Comparison of ENCODE assay signal across 8 mouse cellular contexts in genomic region chr14:106500344-106501135, GRCm38 (mm10).
A peak's percentile ranks its signal among the peaks of the same experiment; 100 is the strongest.
DNase-seq lines count a peak whose midpoint lies in the region; ATAC-seq and TF ChIP-seq lines count a peak whose summit lies in the region.
"Had no signal": no experiment of that assay in that cellular context is flagged by ENCODE, and none has a peak within 500 bp of the region (broad histone marks: within the 10 kb centered on the region; RNA-seq: fewer than 3 reads in every experiment).

No protein-coding gene starts in this region.

- no peak overlapping the region for H3K4me3 ChIP-seq in liver, postnatal 0 days (ENCODE audit: low read depth, low read length)
- H3K4me3 ChIP-seq in liver, embryonic 11.5 days (ENCODE audit: low read depth, low read length), result no peak overlapping the region
- H3K4me3 ChIP-seq in forebrain, embryonic 16.5 days (replicated peaks; ENCODE audit: low read length), result peak overlapping the region; percentile 29
- no peak overlapping the region for H3K4me3 ChIP-seq in midbrain, embryonic 11.5 days (ENCODE audit: low read depth, low read length)
- H3K4me3 ChIP-seq: heart, embryonic 13.5 days had no signal

- no peak for ATAC-seq in liver, postnatal 0 days
- ATAC-seq in liver, embryonic 11.5 days (replicated peaks; ENCODE audit: low FRiP score), result no peak
- ATAC-seq in forebrain, embryonic 16.5 days, result peak; percentile 76
- ATAC-seq in midbrain, embryonic 11.5 days (ENCODE audit: low FRiP score), result peak; percentile 72

- no peak overlapping the region for H3K9ac ChIP-seq in liver, postnatal 0 days (replicated peaks)
- H3K9ac ChIP-seq in liver, embryonic 11.5 days (ENCODE audit: low read depth, low read length), result no peak overlapping the region
- peak overlapping the region; percentile 37; the same call in 1 of the 2 replicates for H3K9ac ChIP-seq in forebrain, embryonic 16.5 days (replicated peaks; ENCODE audit: low read depth, low read length)
- H3K9ac ChIP-seq in midbrain, embryonic 11.5 days (ENCODE audit: low read length), result no peak overlapping the region
- H3K9ac ChIP-seq: heart, embryonic 13.5 days had no signal

- TF ChIP-seq EP300 in liver, postnatal 0 days (IDR thresholded peaks at IDR 0.05; ENCODE audit: low read depth), result no peak

- no peaks in the 10 kb centered on the region for H3K27me3 ChIP-seq in liver, postnatal 0 days (ENCODE audit: insufficient read depth, low read length)
- H3K27me3 ChIP-seq in liver, embryonic 11.5 days (replicated peaks; ENCODE audit: control insufficient read depth, insufficient read depth, low read length), result no peaks in the 10 kb centered on the region
- H3K27me3 ChIP-seq in forebrain, embryonic 16.5 days (replicated peaks; ENCODE audit: control insufficient read depth, insufficient read depth, low read length), result no peaks in the 10 kb centered on the region
- H3K27me3 ChIP-seq in midbrain, embryonic 11.5 days (ENCODE audit: control insufficient read depth, insufficient read depth, low read length), result no peaks in the 10 kb centered on the region
- H3K27me3 ChIP-seq: heart, embryonic 13.5 days had no signal

- peak; percentile 72 for TF ChIP-seq CTCF in liver, postnatal 0 days (IDR thresholded peaks at IDR 0.05; ENCODE audit: low read depth)

- H3K27ac ChIP-seq in liver, postnatal 0 days (ENCODE audit: low read depth), result no peak overlapping the region
- H3K27ac ChIP-seq in liver, embryonic 11.5 days (ENCODE audit: low read depth, low read length), result no peak overlapping the region
- H3K27ac ChIP-seq in forebrain, embryonic 16.5 days (ENCODE audit: low read length), result no peak overlapping the region
- no peak overlapping the region for H3K27ac ChIP-seq in midbrain, embryonic 11.5 days (ENCODE audit: low read depth, low read length)
- H3K27ac ChIP-seq: heart, embryonic 13.5 days had no signal

- no peaks in the 10 kb centered on the region for H3K4me1 ChIP-seq in liver, postnatal 0 days (ENCODE audit: insufficient read depth)
- H3K4me1 ChIP-seq in liver, embryonic 11.5 days (replicated peaks; ENCODE audit: control insufficient read depth, insufficient read depth, low read length), result no peaks in the 10 kb centered on the region
- no peaks in the 10 kb centered on the region for H3K4me1 ChIP-seq in forebrain, embryonic 16.5 days (replicated peaks; ENCODE audit: control insufficient read depth, insufficient read depth, low read length)
- H3K4me1 ChIP-seq in midbrain, embryonic 11.5 days (ENCODE audit: control insufficient read depth, insufficient read depth, low read length), result no peaks in the 10 kb centered on the region
- H3K4me1 ChIP-seq: heart, embryonic 13.5 days had no signal

- intact Hi-C loops in gastrocnemius, postnatal 14 days (cut with DNase I; ENCODE audit: low total_unique reads), result no loop called here

- H3K9me3 ChIP-seq in liver, postnatal 0 days (ENCODE audit: low read length), result no peaks in the 10 kb centered on the region
- H3K9me3 ChIP-seq in liver, embryonic 11.5 days (ENCODE audit: control insufficient read depth, low read length), result no peaks in the 10 kb centered on the region
- H3K9me3 ChIP-seq in forebrain, embryonic 16.5 days (ENCODE audit: control insufficient read depth, low read length), result no peaks in the 10 kb centered on the region
- no peaks in the 10 kb centered on the region for H3K9me3 ChIP-seq in midbrain, embryonic 11.5 days (ENCODE audit: control insufficient read depth, low read length)
- H3K9me3 ChIP-seq: heart, embryonic 13.5 days had no signal

- H3K36me3 ChIP-seq in liver, postnatal 0 days (replicated peaks; ENCODE audit: insufficient read depth, low read length), result no peaks in the 10 kb centered on the region
- H3K36me3 ChIP-seq in liver, embryonic 11.5 days (ENCODE audit: control insufficient read depth, insufficient read depth, low read length), result no peaks in the 10 kb centered on the region
- H3K36me3 ChIP-seq in forebrain, embryonic 16.5 days (ENCODE audit: control insufficient read depth, insufficient read depth), result no peaks in the 10 kb centered on the region
- H3K36me3 ChIP-seq in midbrain, embryonic 11.5 days (ENCODE audit: control insufficient read depth, insufficient read depth, low read length), result no peaks in the 10 kb centered on the region
- H3K36me3 ChIP-seq: heart, embryonic 13.5 days had no signal

- WGBS in liver, postnatal 0 days (ENCODE audit: insufficient replicate concordance), result 45% methylated on average over 19 of the region's 19 CpGs
- WGBS in liver, embryonic 11.5 days, result 48% methylated on average over 19 of the region's 19 CpGs
- 32% methylated on average over 19 of the region's 19 CpGs for WGBS in forebrain, embryonic 16.5 days
- 36% methylated on average over 19 of the region's 19 CpGs for WGBS in midbrain, embryonic 11.5 days

- H3K4me2 ChIP-seq in liver, postnatal 0 days (ENCODE audit: low read depth, low read length), result no peak overlapping the region
- no peak overlapping the region for H3K4me2 ChIP-seq in liver, embryonic 11.5 days
- peak overlapping the region; percentile 44 for H3K4me2 ChIP-seq in forebrain, embryonic 16.5 days (ENCODE audit: low read length)
- H3K4me2 ChIP-seq in midbrain, embryonic 11.5 days, result peak overlapping the region; percentile 10; the same call in 1 of the 2 replicates
- H3K4me2 ChIP-seq: heart, embryonic 13.5 days had no signal

- DNase-seq in liver, postnatal 0 days, result no peak
- DNase-seq in liver, embryonic 11.5 days (ENCODE audit: low spot score), result no peak
- DNase-seq in brain, embryonic 18.5 days (ENCODE audit: low read depth, low spot score), result peak; percentile 36
- DNase-seq in kidney, postnatal 10 days, result peak; percentile 19
- DNase-seq in midbrain, embryonic 11.5 days (ENCODE audit: low spot score, missing footprints), result peak; percentile 97
- DNase-seq in gastrocnemius, postnatal 14 days, result no peak

Comparison
In these comparisons a context has a peak if more than half of its experiments do, and no peak if none do; other contexts are left out.
1. ATAC-seq: peak in forebrain, embryonic 16.5 days (single experiment) and midbrain, embryonic 11.5 days (single experiment); none in liver, postnatal 0 days (single experiment) and liver, embryonic 11.5 days (single experiment).
2. DNase-seq: peak in brain, embryonic 18.5 days (single experiment), kidney, postnatal 10 days (single experiment) and midbrain, embryonic 11.5 days (single experiment); none in liver, postnatal 0 days (single experiment), liver, embryonic 11.5 days (single experiment) and gastrocnemius, postnatal 14 days (single experiment).
3. H3K4me2 ChIP-seq: peak in forebrain, embryonic 16.5 days (single experiment) and midbrain, embryonic 11.5 days (single experiment); none in liver, postnatal 0 days (single experiment) and liver, embryonic 11.5 days (single experiment).